Mouse (Mus musculus) heart, embryonic 13.5 days (tissue): ENCODE results near the gene Dmrt3. TPM values are rescaled to one million over a fixed set of nuclear protein-coding genes. Genes with fewer than 3 reads are reported as not detected.

Experiments
- ATAC-seq: fragments of 200-750 bp; cut with Nextera tagmentation; 2 replicates; pipeline ENCODE4 v1.8.0; 2017; ENCODE audit warnings: moderate TSS enrichment; ENCODE audit not compliant: insufficient number of reproducible peaks, low FRiP score, low TSS enrichment; ENCODE audit errors: extremely low read depth
- H3K27ac ChIP-seq: fragments of 300-500 bp; sonication (generic); replicated peaks from 2 replicates; pipeline ENCODE4 v1.5.1; 2015; ENCODE audit warnings: moderate library complexity, mild to moderate bottlenecking, inconsistent platforms
- H3K27me3 ChIP-seq: fragments of 300-500 bp; sonication (generic); replicated peaks from 2 replicates; pipeline ENCODE4 v1.6.1; 2015; ENCODE audit warnings: mild to moderate bottlenecking, inconsistent platforms
- H3K36me3 ChIP-seq: fragments of 300-500 bp; sonication (generic); 2 replicates; pipeline ENCODE4 v1.6.1; 2015; ENCODE audit warnings: mild to moderate bottlenecking, inconsistent platforms
- H3K4me1 ChIP-seq: fragments of 300-500 bp; sonication (generic); 2 replicates; pipeline ENCODE4 v1.6.1; 2015; ENCODE audit warnings: inconsistent platforms
- H3K4me2 ChIP-seq: fragments of 300-500 bp; sonication (generic); 2 replicates; pipeline ENCODE4 v1.6.1; 2015; ENCODE audit warnings: inconsistent platforms, mild to moderate bottlenecking, moderate library complexity
- H3K4me3 ChIP-seq: fragments of 300-500 bp; sonication (generic); 2 replicates; pipeline ENCODE4 v1.5.1; 2015; ENCODE audit warnings: moderate library complexity, mild to moderate bottlenecking, inconsistent platforms
- H3K9ac ChIP-seq: fragments of 300-500 bp; sonication (generic); 2 replicates; pipeline ENCODE4 v1.6.1; 2015; ENCODE audit warnings: inconsistent platforms, mild to moderate bottlenecking, moderate library complexity
- H3K9me3 ChIP-seq: fragments of 300-500 bp; sonication (generic); 2 replicates; pipeline ENCODE4 v1.6.1; 2016; ENCODE audit warnings: inconsistent platforms
- WGBS: fragments of 180-500 bp; shearing (Covaris S2); methylation state at CpG from one replicate; pipeline ENCODE4 v1.1.7; 2015; ENCODE audit warnings: mixed read lengths; 5-methylcytosine and 5-hydroxymethylcytosine counted together
- polyA plus RNA-seq: library from polyadenylated mRNA; unstranded; fragments of >200 nt; fragmentation: Nextera tagmentation; extraction: Ambion mirVana; gene quantifications from 2 replicates; pipeline ENCODE4 v1.2.1, GENCODE M21; 2015

Dmrt3 gene
- polyA plus RNA-seq, 1 experiment from 2014 or later: 0.08 TPM

DNA sequence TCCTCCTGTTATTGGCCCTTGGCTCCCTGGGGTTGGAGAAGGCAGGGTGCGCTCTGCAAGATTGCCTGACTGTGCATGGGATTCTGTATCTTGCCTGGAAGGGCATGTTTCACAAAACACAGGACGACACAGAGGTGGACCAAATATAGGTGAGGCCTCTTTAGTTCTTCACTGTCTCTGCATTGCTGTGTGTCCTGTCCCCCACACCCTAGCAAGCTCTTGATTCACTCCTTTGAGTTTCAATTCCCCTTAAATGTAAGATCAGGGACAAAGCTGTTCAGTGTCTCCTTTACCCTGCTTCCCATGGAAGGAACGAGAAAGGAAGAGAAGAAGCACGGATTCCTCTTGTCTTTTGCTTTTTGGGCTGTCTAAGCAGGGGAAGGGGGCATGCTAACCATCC, 57.7 kb downstream of the Dmrt3 start:
- Histone ChIP-seq H3K4me1 (peaks cover 23% of the 10 kb centered on the region), H3K9ac (no peak overlapping the region), H3K4me2 (no peak overlapping the region), H3K9me3 (no peaks in the 10 kb centered on the region), H3K36me3 (no peaks in the 10 kb centered on the region), H3K27ac (no peak overlapping the region), H3K4me3 (no peak overlapping the region), H3K27me3 (peaks cover 96% of the 10 kb centered on the region)
- 16% methylated on average over 4 of the region's 4 CpGs for WGBS
- ATAC-seq: no peak

DNA sequence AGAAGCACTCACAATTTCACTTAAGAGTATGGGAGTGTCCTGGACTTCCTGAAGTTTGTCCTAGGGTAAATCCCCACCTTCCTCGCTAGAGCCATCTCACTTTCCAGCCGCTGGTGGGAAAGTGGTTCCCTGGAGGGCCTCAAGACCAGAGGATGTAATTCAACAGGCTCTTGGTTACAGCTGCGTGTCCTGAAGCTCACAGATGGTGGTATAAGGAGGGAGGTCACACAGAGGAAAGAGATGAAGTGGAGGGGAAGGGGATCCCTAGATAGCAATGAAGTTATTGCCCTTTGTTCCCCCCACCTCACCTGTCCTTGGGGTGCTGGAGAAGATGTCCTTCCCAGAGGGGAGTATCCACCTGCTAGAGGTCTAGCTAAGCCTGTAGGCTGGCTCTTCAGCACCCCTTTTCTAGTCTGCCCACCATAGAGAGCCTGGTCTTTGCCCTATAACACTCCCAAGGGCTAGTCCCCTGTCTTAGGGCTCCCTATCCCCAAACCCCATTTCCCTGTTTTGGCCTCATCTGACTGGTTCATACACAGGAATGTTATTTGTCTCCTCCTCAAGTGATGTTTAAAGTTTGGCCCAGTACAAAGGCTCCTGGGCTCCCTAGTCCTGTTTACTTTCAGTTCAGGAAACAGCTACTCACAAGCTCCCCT, 59.6 kb downstream of the Dmrt3 start:
- Histone ChIP-seq H3K36me3 (no peaks in the 10 kb centered on the region), H3K4me1 (peaks cover 41% of the 10 kb centered on the region), H3K27ac (no peak overlapping the region), H3K9ac (no peak overlapping the region), H3K27me3 (peaks cover 99% of the 10 kb centered on the region), H3K4me3 (no peak overlapping the region), H3K9me3 (no peaks in the 10 kb centered on the region), H3K4me2 (no peak overlapping the region)
- 2% methylated on average over 3 of the region's 3 CpGs for WGBS
- ATAC-seq: no peak

DNA sequence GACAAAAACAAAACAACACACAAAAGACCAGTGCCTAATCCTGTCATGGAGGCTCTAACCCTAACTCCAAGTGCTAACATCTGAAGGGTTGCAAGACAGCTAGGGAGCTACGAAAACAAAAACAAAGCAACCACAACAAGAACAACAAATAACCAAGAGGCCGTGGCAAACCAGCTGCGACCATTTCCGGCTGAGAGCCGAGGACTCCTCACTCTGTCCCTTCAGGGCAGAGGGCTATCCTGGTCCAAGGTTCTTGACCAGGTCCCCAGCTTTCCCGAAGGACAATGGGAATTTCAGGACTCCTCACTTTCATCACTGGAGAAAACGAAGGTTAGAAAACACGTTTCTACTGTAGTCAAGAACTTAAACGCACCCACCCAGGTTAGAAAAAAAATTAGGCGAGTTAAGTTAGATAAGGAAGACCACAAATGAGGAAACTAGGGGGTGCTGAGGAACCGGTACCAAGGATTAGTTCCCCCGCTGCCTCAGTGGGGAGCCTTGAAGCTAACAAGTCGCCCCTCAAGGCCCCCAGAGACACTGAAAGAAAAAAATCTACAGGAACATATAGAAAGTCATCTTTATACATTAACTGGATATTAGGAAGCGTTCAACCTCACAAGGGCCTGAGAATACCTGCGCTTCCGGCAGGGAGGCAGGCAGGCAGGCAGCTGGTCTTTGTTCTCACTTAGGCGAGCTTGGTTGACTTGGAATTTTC, 60.6 kb downstream of the Dmrt3 start:
- ATAC-seq: no peak
- Histone ChIP-seq H3K27me3 (peaks cover 99% of the 10 kb centered on the region), H3K4me2 (no peak overlapping the region)

DNA sequence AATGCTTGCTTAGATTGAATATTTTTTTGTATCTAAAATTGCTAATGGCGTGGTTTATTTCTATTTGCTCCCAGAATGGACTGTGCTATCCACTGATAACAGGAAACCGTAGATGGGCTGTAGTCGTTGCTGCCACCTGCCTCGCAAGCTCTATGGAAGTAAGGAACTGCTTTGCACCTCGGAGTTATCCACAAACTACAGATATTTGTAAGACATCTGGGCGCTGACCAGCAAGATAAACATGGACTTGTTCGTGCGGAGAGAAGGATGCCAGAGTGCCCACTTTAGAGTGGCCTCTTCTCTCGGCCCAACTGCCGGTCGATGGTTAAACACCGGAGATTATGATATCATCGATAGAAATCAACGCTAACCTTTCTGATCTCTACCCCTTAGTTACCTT, 61.6 kb downstream of the Dmrt3 start:
- Histone ChIP-seq H3K9me3 (no peaks in the 10 kb centered on the region), H3K36me3 (no peaks in the 10 kb centered on the region), H3K27me3 (peaks cover 99% of the 10 kb centered on the region), H3K4me2 (peak overlapping the region; percentile 86), H3K27ac (no peak overlapping the region), H3K9ac (no peak overlapping the region), H3K4me1 (peaks cover 29% of the 10 kb centered on the region), H3K4me3 (peak overlapping the region; percentile 60)
- WGBS: under 1% methylated on average over 14 of the region's 14 CpGs
- no peak for ATAC-seq

More for the DNA sequence above, 60.6 kb downstream of the Dmrt3 start:
- Histone ChIP-seq H3K27ac (no peak overlapping the region), H3K4me1 (peaks cover 37% of the 10 kb centered on the region), H3K4me3 (no peak overlapping the region), H3K9me3 (no peaks in the 10 kb centered on the region), H3K9ac (no peak overlapping the region), H3K36me3 (no peaks in the 10 kb centered on the region)
- 3% methylated on average over 17 of the region's 17 CpGs for WGBS

- H3K4me1 ChIP-seq: peaks cover 29% of the 10 kb centered on the region
- peak within 1 kb of the TSS; percentile 60 for H3K4me3 ChIP-seq
- H3K27me3 ChIP-seq: peaks cover 98% of the 10 kb centered on the region
- no peaks in the 10 kb centered on the region for H3K36me3 ChIP-seq
- H3K9me3 ChIP-seq: no peaks in the 10 kb centered on the region
- H3K9ac ChIP-seq: peak within 1 kb of the TSS; percentile 76
- peak; percentile 86 for ATAC-seq
- peak within 1 kb of the TSS; percentile 86 for H3K4me2 ChIP-seq
- H3K27ac ChIP-seq: no peak within 1 kb of the TSS
- 1% methylated on average over 44 of the region's 44 CpGs for WGBS
Measured at GRCm38 (mm10) chr19:25672101-25672950, 62.2 kb downstream of the Dmrt3 start, which contains the start of gene Dmrt2. Gene Dmrt2, plus strand, starts transcription at chr19:25672411.

Other genes starting within 250 kb of the Dmrt3 start
- 0.16 TPM in 1 of 2 replicates, not detected in the other for gene Dmrt1, start 104.7 kb upstream of the Dmrt3 start, polyA plus RNA-seq
- gene Dmrt2, start 62.1 kb downstream of the Dmrt3 start, polyA plus RNA-seq: 0.29 and 0.76 TPM in 2 replicates